Mouse (Mus musculus): ENCODE results near the gene 1700007K13Rik.
"Not testable (repeated sequence)": the region's sequence is repeated elsewhere in the genome, so short reads cannot be mapped to it uniquely, and the experiment has no call there.

The 1700007K13Rik gene

GRCm38 (mm10) chr2:28465836-28466518 is at the start of gene 1700007K13Rik:
Gene 1700007K13Rik (minus strand): TSS chr2:28466332.
- DNase-seq (ENCODE audit: inconsistent age in 2 of 2, low spot score in 1 of 2), result peak; percentile 77 to 90

GRCm38 (mm10) chr2:28514489-28514888 is 48.4 kb upstream of the 1700007K13Rik start:
- peak; percentile 74 to 94 for DNase-seq (ENCODE audit: inconsistent age in 2 of 2, low spot score in 1 of 2)

- DNase-seq (ENCODE audit: inconsistent age in 2 of 2, low spot score in 1 of 2), result peak; percentile 42 to 70
Observed at GRCm38 (mm10) chr2:28513431-28514370, 47.6 kb upstream of the 1700007K13Rik start.

GRCm38 (mm10) chr2:28512798-28513401 is 46.8 kb upstream of the 1700007K13Rik start, which contains the start of gene Ralgds:
Gene Ralgds (plus strand): TSS chr2:28513125.
- peak; percentile 69 to 81 for DNase-seq (ENCODE audit: inconsistent age in 2 of 2, low spot score in 1 of 2)

GRCm38 (mm10) chr2:28511600-28511999 is 45.5 kb upstream of the 1700007K13Rik start:
- peak in 1 of 2 experiments; percentile 24 for DNase-seq (ENCODE audit: inconsistent age in 2 of 2, low spot score in 1 of 2)

- DNase-seq (ENCODE audit: inconsistent age in 2 of 2, low spot score in 1 of 2), result no peak
Observed at GRCm38 (mm10) chr2:28506291-28506690, 40.2 kb upstream of the 1700007K13Rik start.

GRCm38 (mm10) chr2:28505795-28506194 is 39.7 kb upstream of the 1700007K13Rik start, which contains the start of gene Gm10134:
Gene Gm10134 (plus strand): TSS chr2:28506095.
- DNase-seq (ENCODE audit: inconsistent age in 2 of 2, low spot score in 1 of 2), result no peak

GRCm38 (mm10) chr2:28504676-28505075 is 38.5 kb upstream of the 1700007K13Rik start:
- no peak for DNase-seq (ENCODE audit: inconsistent age in 2 of 2, low spot score in 1 of 2)

- no peak for DNase-seq (ENCODE audit: inconsistent age in 2 of 2, low spot score in 1 of 2)
Observed at GRCm38 (mm10) chr2:28502987-28503386, 36.9 kb upstream of the 1700007K13Rik start.

- no peak for DNase-seq (ENCODE audit: inconsistent age in 2 of 2, low spot score in 1 of 2)
Observed at GRCm38 (mm10) chr2:28498431-28498830, 32.3 kb upstream of the 1700007K13Rik start.

GRCm38 (mm10) chr2:28497561-28497960 is 31.4 kb upstream of the 1700007K13Rik start:
- no peak for DNase-seq (ENCODE audit: inconsistent age in 2 of 2, low spot score in 1 of 2)

- no peak for DNase-seq (ENCODE audit: inconsistent age in 2 of 2, low spot score in 1 of 2)
Observed at GRCm38 (mm10) chr2:28496671-28497070, 30.5 kb upstream of the 1700007K13Rik start, which contains the start of gene Gbgt1. Gene Gbgt1 (plus strand): TSS chr2:28496891.

GRCm38 (mm10) chr2:28495801-28496595 is 29.9 kb upstream of the 1700007K13Rik start:
- DNase-seq (ENCODE audit: inconsistent age in 2 of 2, low spot score in 1 of 2), result no peak

GRCm38 (mm10) chr2:28495207-28495756 is 29.1 kb upstream of the 1700007K13Rik start:
- DNase-seq (ENCODE audit: inconsistent age in 2 of 2, low spot score in 1 of 2), result peak; percentile 22 to 54

- DNase-seq (ENCODE audit: inconsistent age in 2 of 2, low spot score in 1 of 2), result no peak
Observed at GRCm38 (mm10) chr2:28494521-28494920, 28.4 kb upstream of the 1700007K13Rik start.

GRCm38 (mm10) chr2:28483861-28484260 is 17.7 kb upstream of the 1700007K13Rik start:
- DNase-seq (ENCODE audit: inconsistent age in 2 of 2, low spot score in 1 of 2), result no peak

GRCm38 (mm10) chr2:28479208-28480204 is 13.4 kb upstream of the 1700007K13Rik start:
- DNase-seq (ENCODE audit: inconsistent age in 2 of 2, low spot score in 1 of 2), result no peak

GRCm38 (mm10) chr2:28477993-28478392 is 11.9 kb upstream of the 1700007K13Rik start:
- DNase-seq (ENCODE audit: inconsistent age in 2 of 2, low spot score in 1 of 2), result not testable (repeated sequence)

GRCm38 (mm10) chr2:28472011-28472410 is 5.9 kb upstream of the 1700007K13Rik start:
- not testable (repeated sequence) for DNase-seq (ENCODE audit: inconsistent age in 2 of 2, low spot score in 1 of 2)

Measured in adrenal gland, adult (tissue).